Comparison of ENCODE assay signal across 8 mouse cellular contexts in the genomic region with DNA sequence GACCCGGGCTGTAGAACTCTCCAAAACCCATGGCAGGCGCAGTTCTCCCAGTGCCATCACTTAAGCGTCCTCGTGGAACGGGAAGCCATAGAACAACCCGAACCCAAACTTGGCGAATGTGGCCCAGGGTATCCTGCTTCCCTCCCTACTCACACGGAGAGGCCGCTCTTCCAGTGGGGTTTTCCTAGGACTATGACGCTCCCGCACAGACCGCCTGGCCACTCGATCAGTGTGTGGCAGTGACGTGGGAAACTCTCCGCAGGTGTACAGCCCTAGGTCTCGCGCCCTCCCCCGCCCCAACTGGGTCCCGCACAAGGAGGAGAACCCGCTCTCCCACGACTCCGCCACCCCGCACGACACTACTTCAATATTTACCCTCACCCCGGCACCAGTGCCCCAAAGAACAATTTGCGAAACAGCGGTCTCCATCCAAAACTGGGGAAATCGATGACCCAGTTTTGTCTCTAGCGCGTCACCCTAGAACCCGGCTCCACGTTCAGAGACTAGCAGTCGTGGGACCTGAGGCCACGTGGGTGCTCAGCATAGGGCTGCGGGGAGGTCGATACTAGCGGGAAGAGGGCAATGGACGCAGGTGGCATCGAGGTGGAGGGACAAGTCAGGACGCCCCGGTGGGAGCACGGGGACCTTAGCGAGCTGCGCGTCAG. TPM values are rescaled to one million over a fixed set of nuclear protein-coding genes. Genes with fewer than 3 reads are reported as not detected.
A peak's percentile ranks its signal among the peaks of the same experiment; 100 is the strongest.
DNase-seq lines count a peak whose midpoint lies in the region; ATAC-seq and TF ChIP-seq lines count a peak whose summit lies in the region.

No protein-coding gene starts in this region.

- intact Hi-C loops in left cerebral cortex, postnatal 25 days (cut with DNase I), result no loop called here

- peak; percentile 41; the same call in 1 of the 2 replicates for ATAC-seq in forebrain, embryonic 16.5 days
- peak; percentile 67 for ATAC-seq in liver, embryonic 16.5 days (ENCODE audit: low read depth)

- TF ChIP-seq POLR2A in cerebellum, adult 2 months (IDR thresholded peaks at IDR 0.05; ENCODE audit: borderline replicate concordance, insufficient read depth, low read length), result no peak

- no peaks in the 10 kb centered on the region for H3K36me3 ChIP-seq in E14TG2a.4 (ENCODE audit: insufficient read depth, low read length)
- no peaks in the 10 kb centered on the region for H3K36me3 ChIP-seq in forebrain, embryonic 16.5 days (ENCODE audit: control insufficient read depth, insufficient read depth)
- no peaks in the 10 kb centered on the region for H3K36me3 ChIP-seq in liver, embryonic 16.5 days (ENCODE audit: control insufficient read depth, insufficient read depth)

- H3K9ac ChIP-seq in forebrain, embryonic 16.5 days (replicated peaks; ENCODE audit: low read depth, low read length), result peak overlapping the region; percentile 57
- peak overlapping the region; percentile 57 for H3K9ac ChIP-seq in liver, embryonic 16.5 days (ENCODE audit: low read depth, low read length)

- H3K9me3 ChIP-seq in E14TG2a.4 (ENCODE audit: low read length), result no peaks in the 10 kb centered on the region
- no peaks in the 10 kb centered on the region for H3K9me3 ChIP-seq in forebrain, embryonic 16.5 days (ENCODE audit: control insufficient read depth, low read length)
- no peaks in the 10 kb centered on the region for H3K9me3 ChIP-seq in liver, embryonic 16.5 days (replicated peaks; ENCODE audit: control insufficient read depth, low read length)

- peak overlapping the region; percentile 63 for H3K4me3 ChIP-seq in cerebellum, adult 2 months (replicated peaks; ENCODE audit: insufficient read depth, low read depth, low read length)
- peak overlapping the region; percentile 88 for H3K4me3 ChIP-seq in E14TG2a.4 (replicated peaks; ENCODE audit: low read length)
- H3K4me3 ChIP-seq in forebrain, embryonic 16.5 days (replicated peaks; ENCODE audit: low read length), result peak overlapping the region; percentile 56
- H3K4me3 ChIP-seq in liver, embryonic 16.5 days (ENCODE audit: low read depth, low read length), result peak overlapping the region; percentile 60

- peak overlapping the region; percentile 93 for H3K4me2 ChIP-seq in forebrain, embryonic 16.5 days (ENCODE audit: low read length)
- peak overlapping the region; percentile 62 for H3K4me2 ChIP-seq in liver, embryonic 16.5 days (ENCODE audit: low read depth, low read length)

- TF ChIP-seq CTCF in cerebellum, adult 2 months (IDR thresholded peaks at IDR 0.05; ENCODE audit: borderline replicate concordance, insufficient read depth, low read depth, low read length), result no peak
- TF ChIP-seq CTCF in E14TG2a.4 (conservative IDR thresholded peaks at IDR 0.05; ENCODE audit: low read length), result no peak

- peaks cover 2% of the 10 kb centered on the region; the same call in 1 of the 2 replicates for H3K27me3 ChIP-seq in cerebellum, adult 2 months (ENCODE audit: control insufficient read depth, insufficient read depth, low read length)
- H3K27me3 ChIP-seq in E14TG2a.4 (ENCODE audit: insufficient read depth, low read length), result peaks cover 52% of the 10 kb centered on the region
- peaks cover 4% of the 10 kb centered on the region; the same call in 1 of the 2 replicates for H3K27me3 ChIP-seq in forebrain, embryonic 16.5 days (replicated peaks; ENCODE audit: control insufficient read depth, insufficient read depth, low read length)
- H3K27me3 ChIP-seq in liver, embryonic 16.5 days (ENCODE audit: control insufficient read depth, insufficient read depth, low read depth, low read length), result peaks cover 25% of the 10 kb centered on the region

- DNase-seq in cerebellum, adult 2 months, result peak in 1 of 2 experiments; percentile 27
- no peak for DNase-seq in cerebellum, postnatal 25 days
- no peak for DNase-seq in ovary, postnatal 14 days (ENCODE audit: low spot score)
- no peak for DNase-seq in left cerebral cortex, postnatal 25 days (ENCODE audit: low spot score in 2 of 2)
- DNase-seq in kidney, adult 9 months, result no peak

- no peaks in the 10 kb centered on the region for H3K4me1 ChIP-seq in cerebellum, adult 2 months (ENCODE audit: control insufficient read depth, insufficient read depth, low read length)
- peaks cover 38% of the 10 kb centered on the region for H3K4me1 ChIP-seq in E14TG2a.4 (replicated peaks; ENCODE audit: low read depth, low read length)
- peaks cover 24% of the 10 kb centered on the region for H3K4me1 ChIP-seq in forebrain, embryonic 16.5 days (replicated peaks; ENCODE audit: control insufficient read depth, insufficient read depth, low read length)
- H3K4me1 ChIP-seq in liver, embryonic 16.5 days (ENCODE audit: control insufficient read depth, low read depth, low read length), result peaks cover 6% of the 10 kb centered on the region

- WGBS in cerebellum, adult 2 months, result 6% methylated on average over 45 of the region's 45 CpGs
- WGBS in forebrain, embryonic 16.5 days, result 5% methylated on average over 45 of the region's 45 CpGs
- WGBS in liver, embryonic 16.5 days (ENCODE audit: insufficient replicate concordance), result 7% methylated on average over 45 of the region's 45 CpGs

- no peak overlapping the region for H3K27ac ChIP-seq in cerebellum, adult 2 months (ENCODE audit: insufficient read depth, low read length)
- no peak overlapping the region for H3K27ac ChIP-seq in forebrain, embryonic 16.5 days (ENCODE audit: low read length)
- peak overlapping the region; percentile 82 for H3K27ac ChIP-seq in liver, embryonic 16.5 days (ENCODE audit: low read length)

RNA-seq across cellular contexts. Expression of gene Cbs, which starts 0.6 kb away (rescaled TPM):
- 33.9 and 34.8 TPM in 2 replicates for polyA plus RNA-seq in cerebellum, adult 2 months (2012; rRNA removed)
- 8.7 and 12.9 TPM in 2 replicates for polyA plus RNA-seq in forebrain, embryonic 16.5 days (2015; fragmentation: Nextera tagmentation; extraction: Ambion mirVana)
- polyA plus RNA-seq in liver, embryonic 16.5 days (2015; fragmentation: Nextera tagmentation; extraction: Ambion mirVana), result 59.8 and 69.0 TPM in 2 replicates
- total RNA-seq in left cerebral cortex, postnatal 25 days (2021), result 10 to 100 TPM; 34.5 to 46.9 TPM

RNA-seq across cellular contexts. Expression of gene U2af1, which starts 22.3 kb away (rescaled TPM):
- 177 and 184 TPM in 2 replicates for polyA plus RNA-seq in cerebellum, adult 2 months (2012; rRNA removed)
- 266 and 267 TPM in 2 replicates for polyA plus RNA-seq in forebrain, embryonic 16.5 days (2015; fragmentation: Nextera tagmentation; extraction: Ambion mirVana)
- 126 and 129 TPM in 2 replicates for polyA plus RNA-seq in liver, embryonic 16.5 days (2015; fragmentation: Nextera tagmentation; extraction: Ambion mirVana)
- 100 to 1,000 TPM; 107 to 119 TPM for total RNA-seq in left cerebral cortex, postnatal 25 days (2021)

RNA-seq across cellular contexts. Expression of gene Cryaa, which starts 41.2 kb away (rescaled TPM):
- polyA plus RNA-seq in cerebellum, adult 2 months (2012; rRNA removed), result 0.54 and 0.85 TPM in 2 replicates
- not detected in 2 replicates for polyA plus RNA-seq in forebrain, embryonic 16.5 days (2015; fragmentation: Nextera tagmentation; extraction: Ambion mirVana)
- polyA plus RNA-seq in liver, embryonic 16.5 days (2015; fragmentation: Nextera tagmentation; extraction: Ambion mirVana), result not detected in 2 replicates
- not detected for total RNA-seq in left cerebral cortex, postnatal 25 days (2021)
